Mouse (Mus musculus) cerebellum, postnatal 10 days (tissue): ENCODE data around the gene Psmd7.

Source experiments
- DNase-seq, 2 experiments: peaks; one replicate each; pipeline ENCODE4 v3.0.0; 2021; ENCODE audit warnings: mixed read lengths in 2 of 2

Psmd7 gene

DNA sequence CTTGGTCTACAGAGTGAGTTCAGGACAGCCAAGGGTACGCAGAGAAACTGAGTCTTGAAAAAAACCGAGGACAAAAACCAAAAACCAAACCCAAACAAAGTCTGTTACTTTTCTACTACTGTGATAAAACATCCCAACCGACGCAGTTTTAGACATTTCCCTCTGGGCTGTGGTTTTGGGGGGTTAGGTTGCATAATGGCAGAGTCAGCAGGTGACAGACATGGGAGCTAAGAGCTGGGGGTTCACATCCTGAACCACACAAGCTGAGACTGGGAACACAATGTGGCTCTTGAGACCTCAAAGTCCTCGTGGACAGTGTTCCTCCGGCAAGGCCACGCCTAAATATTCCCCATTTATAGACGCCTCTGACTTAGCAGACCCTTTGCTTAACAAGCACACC, 10.1 kb downstream of the Psmd7 start:
- no peak for DNase-seq

DNA sequence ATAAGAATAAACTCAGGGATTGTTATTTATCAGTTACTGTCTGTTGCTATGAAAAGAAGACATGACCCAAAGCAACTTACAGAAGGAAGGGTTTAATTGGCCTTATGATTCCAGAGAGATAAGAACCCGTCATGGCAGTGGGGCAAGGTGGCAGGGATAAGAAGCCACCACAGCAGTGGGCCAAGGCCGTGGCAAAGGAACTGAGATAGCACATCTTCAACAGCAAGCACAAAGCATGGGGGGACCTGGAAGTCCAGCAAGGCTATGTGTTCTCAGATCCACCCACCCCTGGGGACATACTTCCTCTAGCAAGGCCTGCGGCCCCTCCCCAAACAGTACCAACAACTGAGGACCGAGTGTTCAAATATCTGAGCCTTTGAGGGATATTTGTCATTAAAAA, 10.6 kb downstream of the Psmd7 start:
- DNase-seq = no peak

DNA sequence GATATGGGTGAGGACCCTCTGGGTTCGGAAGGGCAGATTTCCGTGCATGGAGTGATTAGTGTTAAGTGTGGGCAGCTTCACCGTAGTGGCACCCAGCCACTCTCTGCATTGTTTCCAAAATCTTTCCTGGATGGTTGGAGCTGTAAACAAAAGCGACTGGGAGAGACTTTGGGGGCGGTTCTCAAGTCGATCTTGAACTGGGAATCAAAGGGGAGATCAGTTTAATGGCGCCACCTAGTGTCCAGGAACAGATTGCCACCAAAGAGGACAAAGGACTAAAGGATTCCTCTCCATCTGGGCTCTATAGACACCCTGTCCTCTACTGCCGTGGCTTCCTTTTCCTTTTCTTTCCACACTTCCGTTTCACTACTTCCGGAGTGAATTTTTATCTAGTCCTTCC, 11.6 kb downstream of the Psmd7 start:
- peak; percentile 94 to 95 for DNase-seq

DNA sequence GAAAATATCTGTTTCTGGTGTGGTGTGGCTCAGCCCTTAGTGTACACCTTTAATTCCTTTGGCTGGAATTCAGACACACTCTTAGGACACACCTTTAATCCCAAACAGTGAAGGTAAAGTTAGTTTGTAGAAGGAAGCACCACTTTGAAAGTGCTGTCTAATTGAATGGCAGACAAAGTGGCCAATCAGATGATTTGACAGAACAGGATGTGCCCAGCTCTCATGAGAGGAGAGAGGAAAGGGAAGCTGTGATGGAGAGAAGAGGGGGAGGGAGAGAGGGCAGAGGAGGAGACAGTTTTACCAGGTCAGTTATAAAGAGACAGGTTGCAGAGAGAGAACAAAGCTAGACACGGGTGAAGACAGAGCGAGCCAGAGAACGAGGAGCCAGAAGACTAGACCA, 13.5 kb downstream of the Psmd7 start:
- DNase-seq = no peak

DNA sequence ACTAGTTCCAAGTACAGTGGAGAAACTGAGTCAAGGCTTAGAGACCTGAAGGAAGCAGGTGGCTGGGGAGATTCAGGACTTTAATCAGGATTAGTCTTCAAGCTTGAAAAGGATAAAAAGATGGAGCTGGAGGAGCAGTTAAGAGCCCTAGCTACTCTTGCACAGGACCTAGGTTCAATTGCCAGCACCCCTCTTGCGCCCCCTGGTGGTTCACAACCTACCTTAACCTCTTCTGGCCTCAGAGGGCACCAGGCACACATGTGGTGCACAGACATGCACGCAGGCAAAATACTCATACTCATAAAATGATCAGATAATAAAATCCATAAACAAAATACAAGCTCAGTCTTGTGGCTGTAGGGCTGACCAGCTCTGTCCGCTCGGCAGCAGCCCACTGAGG, 15.8 kb downstream of the Psmd7 start:
- peak; percentile 86 for DNase-seq

DNA sequence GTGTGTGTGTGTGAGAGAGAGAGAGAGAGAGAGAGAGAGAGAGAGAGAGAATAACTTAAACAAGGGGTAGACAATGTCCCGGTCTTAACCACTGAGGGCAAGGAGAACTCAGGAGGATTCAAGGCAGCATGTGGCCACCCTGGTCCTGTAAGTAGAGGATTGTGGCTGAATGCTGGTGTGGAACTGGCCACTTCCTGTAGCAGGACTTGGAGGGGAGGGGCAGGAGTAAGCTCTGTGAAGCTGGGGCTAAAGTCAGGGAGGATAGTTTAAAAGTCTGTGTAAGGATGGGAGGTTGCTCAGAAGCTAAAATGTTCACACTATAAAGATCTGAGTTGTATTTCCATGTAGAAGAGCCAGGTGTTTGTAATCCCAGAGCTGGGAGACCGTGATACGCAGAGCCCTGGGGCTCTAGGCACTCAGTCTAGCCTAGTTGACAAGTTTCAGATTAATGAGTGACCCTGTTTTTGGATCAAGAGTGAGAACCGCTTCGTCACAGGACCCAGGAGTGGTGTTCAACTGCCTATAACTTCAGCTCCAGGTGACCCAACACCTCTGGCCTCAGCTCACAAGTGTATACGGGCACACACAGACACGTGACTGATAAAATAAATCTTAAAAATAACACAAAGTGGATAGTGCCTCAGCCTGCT, 16.7 kb downstream of the Psmd7 start:
- no peak for DNase-seq

DNA sequence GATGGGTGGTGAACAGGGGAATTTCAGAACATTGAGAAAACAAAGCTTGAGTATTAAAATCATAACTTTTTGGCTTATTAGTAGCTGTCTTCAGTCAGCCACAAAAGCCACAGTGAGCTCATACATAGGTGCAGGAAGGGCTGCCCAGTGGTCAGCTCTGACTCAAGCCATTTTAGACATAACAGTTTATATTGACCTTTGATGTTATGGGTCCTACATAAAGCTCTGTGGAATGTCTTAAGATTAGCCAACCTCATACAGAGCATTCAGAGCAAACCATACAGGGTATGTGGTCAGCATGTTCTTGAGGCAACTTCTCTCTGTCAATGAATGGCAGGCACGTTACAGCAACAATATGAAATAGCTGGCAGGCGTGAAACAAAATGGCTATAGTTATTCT, 17.2 kb downstream of the Psmd7 start:
- DNase-seq = no peak

DNA sequence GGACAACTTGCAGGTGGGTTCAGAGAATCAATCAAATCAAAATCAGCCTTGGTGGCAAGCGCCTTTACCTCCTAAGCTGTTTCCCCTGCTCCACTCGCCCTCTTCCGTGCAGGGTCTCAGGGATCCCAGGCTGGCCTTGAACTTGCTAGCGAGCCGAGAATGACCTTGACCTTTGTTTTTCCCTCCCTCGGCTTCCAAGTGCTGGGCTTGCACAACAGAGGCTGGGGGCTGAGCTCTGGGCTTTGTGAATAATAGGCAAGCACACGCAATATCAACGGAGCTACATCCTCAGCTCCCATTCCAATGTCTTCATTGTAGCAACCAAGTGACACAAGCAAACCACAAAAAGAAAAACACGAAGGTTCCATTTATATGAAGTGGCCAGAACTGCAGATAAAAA, 26.1 kb downstream of the Psmd7 start:
- no peak for DNase-seq

DNA sequence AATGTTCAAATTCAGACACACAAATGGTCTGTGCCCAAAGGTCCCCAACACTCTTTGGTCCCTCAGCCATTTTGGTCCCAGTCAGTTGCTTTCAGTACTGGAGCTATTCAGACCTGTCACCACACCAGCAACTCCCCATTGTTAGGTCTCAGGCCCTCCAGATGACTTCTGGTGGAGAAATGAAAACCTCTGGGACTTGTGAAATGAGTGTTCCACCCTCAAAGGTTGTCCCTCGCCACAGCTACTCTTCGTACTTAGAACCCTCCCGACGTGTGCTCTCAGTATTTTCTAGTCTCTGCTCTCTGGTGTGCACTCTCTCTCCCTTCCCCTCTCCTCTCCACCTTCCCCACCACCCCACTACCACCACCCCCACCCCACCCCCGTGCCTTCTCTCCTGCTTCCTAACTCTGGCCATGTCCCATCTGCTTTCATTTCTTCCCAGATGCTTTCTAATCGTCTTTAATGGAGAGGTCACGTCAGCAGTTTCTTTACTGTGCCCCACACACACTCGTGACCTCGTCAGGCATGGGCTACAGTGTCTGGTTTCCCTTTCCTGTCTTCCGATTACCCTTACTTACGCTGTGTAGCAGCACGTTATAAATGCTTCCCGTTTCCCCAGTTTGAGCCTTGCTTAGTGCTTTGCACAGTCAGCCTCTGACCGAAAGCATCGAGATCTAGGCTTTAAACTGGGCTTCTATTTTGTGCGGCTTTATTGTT, 27.3 kb downstream of the Psmd7 start:
- no peak for DNase-seq

DNA sequence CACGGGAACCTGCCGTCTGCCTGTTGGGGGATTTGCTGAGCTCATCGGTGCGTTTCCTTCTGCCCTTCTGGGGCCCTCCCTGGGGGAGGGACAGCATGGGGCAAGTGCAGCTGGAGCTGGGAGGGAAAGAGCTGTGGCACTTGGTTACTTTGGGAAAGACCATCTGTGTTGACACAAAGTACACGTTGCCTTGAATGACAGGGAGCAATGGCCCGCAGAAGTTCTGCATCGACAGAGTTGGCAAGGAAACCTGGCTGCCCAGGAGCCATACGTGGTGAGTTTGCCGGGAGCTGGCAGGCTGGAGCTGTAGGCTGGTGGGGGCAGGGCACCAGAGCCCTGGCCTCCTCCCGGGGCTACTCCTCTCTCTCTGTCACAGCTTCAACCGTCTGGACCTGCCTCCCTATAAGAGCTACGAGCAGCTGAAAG, 31.7 kb downstream of the Psmd7 start:
- DNase-seq = peak; percentile 59 to 73

DNA sequence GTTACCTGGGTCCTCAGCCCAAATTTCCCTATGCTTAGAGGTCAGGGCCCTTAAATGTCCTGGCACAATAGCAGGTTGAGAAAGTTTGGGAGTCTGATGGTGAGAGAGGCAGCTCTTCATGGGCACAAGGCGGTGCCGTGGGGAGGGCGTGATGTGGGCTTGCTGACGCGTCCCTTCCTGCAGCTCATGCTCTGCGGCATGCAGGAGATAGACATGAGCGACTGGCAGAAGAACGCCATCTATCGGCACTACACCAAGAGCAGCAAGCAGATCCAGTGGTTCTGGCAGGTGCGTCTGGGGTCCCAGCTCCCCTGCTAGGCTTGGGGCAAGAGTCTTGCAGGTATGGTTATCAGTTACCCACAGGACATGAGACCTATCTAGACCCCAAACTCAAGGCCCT, 33.0 kb downstream of the Psmd7 start:
- no peak for DNase-seq

DNA sequence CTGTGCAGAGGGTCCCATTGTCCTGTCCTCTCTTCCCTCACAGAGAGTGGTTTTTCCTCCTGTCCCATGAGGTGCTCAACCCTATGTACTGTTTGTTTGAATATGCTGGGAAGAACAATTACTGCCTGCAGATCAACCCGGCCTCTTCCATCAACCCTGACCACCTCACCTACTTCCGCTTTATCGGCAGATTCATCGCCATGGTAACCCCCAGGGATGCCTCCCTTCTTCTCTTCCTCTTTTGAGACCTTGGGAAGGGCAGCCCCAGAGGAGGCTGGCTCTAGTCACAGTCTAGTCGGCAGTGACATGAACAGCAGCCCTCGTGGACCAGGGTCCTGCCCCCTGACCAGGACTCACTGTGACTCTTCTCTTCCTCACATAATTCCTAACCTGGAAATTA, 36.0 kb downstream of the Psmd7 start:
- DNase-seq = no peak

DNA sequence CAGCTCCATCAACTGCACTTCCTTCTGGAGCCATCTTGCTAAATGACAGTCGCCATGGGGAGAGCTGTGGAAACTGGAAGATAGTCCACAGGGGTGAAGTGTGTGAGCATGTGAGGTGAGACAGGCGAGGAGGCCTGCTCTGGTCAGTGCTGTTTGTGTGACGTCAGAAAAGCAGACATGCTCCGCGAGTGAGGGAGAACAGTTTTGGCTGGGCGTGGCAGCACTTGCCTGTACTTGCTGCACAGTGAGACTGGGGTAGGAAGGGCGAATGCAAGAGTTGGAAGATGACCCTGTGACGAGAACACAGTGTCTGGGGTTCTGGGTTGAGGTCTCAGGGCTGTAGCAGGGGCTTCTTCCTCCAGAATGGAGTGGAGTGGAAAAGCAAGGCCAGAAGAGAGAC, 41.4 kb downstream of the Psmd7 start:
- no peak for DNase-seq

DNA sequence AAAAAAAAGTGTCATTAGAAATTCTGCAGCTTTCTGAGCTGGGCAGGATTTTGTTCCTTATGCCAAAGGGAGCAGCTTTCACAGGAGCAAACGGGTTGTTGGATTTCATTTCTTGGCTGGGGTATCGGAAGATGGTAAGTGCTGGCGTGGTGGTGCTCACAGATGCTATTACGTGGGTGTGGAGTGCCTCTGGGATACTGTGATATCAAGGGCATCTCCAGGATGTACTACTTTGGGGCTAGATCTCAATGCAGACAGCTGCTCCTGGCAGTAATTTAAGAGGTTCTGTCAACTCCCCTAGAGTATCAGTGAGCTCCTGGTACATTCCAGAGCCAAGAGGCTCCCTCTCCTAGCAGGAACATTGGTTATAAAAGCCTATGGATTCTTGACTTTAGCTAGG, 42.1 kb downstream of the Psmd7 start:
- peak in 1 of 2 experiments; percentile 36 for DNase-seq

DNA sequence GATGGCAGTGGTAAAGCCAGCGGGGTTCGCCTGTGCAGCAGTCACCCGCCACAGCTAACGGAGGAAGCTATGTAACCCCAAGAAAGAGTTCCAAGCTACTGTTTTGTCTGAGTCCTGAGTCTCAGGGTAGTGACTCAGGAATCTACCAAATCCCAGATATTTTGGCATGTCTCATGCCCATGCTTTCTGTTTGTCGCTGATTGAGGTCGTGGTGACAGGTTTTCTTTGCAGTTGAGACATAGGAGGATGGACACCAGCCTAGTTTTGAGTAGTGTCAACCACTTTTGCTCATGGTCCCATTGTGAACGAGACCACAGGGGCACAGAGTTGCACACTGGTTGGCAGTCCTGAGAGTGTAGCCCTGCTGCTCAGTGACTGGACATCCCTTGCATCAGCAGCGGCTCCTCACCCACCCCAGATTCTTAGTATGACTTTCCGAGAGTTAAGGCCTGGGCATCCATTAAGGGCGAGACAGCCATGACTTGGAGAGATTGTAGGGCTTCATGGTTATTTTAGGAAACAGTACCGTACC, 42.6 kb downstream of the Psmd7 start:
- no peak for DNase-seq

DNA sequence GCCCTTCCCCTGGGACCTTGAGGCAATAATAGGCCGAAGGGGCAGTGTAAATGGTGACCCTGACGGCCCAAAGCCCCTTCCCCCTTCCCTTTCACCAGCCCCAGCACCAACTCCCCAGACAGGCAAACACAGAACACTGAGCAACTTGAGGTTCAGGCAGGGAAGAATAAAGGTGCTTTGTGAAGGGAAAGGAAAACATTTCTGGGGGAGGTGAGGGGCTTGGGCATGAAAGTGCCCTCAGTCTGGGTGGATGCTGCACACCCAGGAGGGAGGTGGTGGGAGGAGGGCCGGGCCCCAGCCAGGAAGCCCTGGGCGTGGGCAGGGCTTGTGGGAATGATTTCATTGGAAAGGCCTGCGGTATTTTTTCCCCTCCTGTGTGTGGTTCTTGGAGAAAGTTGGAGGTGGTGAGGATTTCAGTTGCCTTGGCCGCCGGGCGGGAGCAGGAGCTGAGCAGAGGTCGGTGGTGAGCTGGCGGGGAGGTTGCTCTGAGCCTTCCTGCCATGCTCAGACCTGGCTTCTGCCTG, 43.6 kb downstream of the Psmd7 start:
- DNase-seq = no peak

DNA sequence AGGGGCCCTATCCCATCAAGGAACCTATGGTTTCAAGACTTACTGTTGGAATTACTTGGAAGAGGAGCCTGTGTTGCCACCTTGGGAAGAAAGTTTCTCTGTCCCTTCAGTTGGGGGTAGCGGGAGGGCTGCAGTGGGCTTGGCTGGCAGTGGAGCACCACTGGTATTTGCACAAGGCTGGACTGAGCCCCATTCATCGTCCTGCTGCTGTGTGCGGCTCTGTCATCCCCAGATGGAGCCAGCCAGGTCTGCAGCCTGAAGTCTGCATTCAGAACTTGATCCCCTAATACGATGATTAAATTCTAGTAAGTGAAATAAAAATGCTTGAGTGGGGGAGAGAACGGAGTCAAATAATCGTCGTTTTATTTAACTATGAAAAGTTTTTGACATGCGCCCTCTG, 44.1 kb downstream of the Psmd7 start:
- no peak for DNase-seq

DNA sequence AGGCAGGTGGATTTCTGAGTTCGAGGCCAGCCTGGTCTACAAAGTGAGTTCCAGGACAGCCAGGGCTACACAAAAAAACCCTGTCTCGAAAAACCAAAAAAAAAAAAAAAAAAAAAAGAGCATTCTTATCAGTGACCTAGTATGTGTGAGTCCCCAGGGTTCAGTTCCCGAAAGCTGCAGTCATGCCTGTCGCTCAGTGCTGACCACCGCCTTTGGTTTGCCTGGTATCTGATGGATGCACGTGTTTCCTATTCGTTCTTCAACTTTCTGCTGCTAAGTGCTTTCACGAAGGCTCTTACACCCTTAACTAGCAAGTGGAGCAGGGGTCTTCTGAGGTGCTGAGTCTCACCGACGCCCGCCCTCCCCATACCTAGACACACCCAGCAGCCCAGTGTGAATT, 44.5 kb downstream of the Psmd7 start:
- no peak for DNase-seq

DNA sequence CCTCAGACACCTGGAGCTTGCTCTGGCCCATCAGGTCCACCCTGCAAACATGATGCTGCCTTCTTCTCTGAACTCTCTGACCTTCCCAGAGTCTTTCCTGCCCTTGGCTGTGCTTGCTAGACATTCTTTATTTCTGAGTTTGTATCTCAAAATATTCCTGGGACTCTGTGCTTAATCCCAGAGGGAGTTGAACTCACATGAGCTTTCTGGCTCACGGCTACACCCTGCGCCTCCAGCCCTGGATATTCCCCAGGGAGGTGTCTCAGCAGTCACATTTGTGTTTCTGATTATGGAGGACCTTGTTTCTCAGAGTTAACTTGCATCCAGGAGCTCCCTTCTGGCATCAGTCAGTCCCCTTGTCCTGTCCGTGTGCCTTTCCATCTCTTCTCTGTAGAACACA, 46.1 kb downstream of the Psmd7 start:
- DNase-seq = no peak

DNA sequence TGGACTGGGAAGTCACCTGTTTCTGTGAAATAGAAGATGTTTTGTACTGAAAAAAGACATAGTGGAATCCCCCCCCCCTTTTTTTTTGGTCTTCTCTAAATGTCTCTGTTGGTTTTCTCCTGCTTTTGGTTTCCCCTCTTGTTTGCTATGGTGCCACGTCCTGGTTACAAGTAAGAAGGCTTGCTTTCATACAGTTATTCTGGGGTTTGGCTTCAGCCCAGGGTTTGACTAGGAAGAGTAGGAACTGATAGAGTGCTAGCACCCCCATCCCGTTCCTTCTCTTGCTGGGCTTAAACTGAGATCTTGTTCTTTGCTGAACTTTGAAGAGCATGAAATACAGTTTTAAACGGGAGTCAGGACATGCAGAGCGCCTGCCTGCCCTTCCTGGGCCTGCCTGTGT, 46.9 kb downstream of the Psmd7 start:
- no peak for DNase-seq

DNA sequence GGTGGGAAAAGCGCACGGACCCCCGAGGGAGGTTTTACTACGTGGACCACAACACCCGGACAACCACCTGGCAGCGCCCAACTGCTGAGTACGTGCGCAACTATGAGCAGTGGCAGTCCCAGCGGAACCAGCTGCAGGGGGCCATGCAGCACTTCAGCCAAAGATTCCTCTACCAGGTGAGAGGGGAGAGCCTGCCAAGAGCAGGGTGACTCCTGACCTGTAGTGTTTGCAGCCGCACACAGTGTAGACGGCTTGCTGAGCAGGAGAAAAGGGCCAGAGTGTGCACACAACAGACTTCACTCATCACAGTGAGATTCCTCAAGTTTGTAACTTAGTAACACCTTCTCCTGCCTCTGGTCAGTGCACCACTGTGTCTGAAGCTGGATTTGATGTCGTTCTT, 47.6 kb downstream of the Psmd7 start:
- no peak for DNase-seq

DNA sequence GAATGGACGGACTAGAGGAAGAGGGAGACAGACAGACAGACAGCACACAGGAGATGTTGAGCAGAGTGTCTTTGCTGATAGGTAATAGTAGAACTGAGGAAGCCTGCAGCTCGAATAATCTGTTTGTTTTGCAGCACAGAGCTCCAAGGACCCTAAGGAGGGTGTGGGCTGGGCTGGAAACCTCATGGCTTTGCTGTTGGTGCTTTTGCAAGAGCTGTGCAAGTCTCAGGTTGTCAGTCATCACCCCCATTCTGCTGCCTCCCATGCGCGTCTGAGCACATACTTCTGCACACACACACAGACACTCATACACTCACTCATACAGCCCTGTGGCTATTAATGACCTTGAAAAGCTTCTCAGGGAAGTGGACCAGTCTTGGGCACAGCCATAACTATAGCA, 50.8 kb downstream of the Psmd7 start:
- no peak for DNase-seq
